Mouse (Mus musculus) right cerebral cortex, postnatal 4 days (tissue): ENCODE data around the gene Stum.

Experiments
- DNase-seq: peaks from one replicate; pipeline ENCODE4 v3.0.0-alpha.2; 2022

Stum gene

DNA sequence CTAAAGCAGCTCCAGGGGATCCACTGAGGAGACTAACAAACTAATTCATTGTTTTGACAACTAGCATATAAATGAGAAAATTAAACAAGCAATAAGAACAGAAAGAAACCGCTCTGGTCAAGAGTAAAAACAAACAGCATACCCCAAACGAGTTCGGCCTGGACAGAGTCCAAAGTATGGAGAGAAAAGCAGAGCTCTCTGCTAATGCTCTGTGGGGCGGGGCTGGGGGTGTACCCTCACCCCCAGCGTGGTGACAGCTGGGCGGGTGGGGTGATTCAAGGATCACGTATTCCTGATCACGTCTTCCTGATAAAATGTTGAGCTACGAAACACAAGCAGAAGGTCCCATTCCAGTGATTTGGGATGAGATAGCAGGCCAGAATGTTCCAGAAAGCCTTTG lies 9.5 kb upstream of the Stum start:
- DNase-seq: no peak

DNA sequence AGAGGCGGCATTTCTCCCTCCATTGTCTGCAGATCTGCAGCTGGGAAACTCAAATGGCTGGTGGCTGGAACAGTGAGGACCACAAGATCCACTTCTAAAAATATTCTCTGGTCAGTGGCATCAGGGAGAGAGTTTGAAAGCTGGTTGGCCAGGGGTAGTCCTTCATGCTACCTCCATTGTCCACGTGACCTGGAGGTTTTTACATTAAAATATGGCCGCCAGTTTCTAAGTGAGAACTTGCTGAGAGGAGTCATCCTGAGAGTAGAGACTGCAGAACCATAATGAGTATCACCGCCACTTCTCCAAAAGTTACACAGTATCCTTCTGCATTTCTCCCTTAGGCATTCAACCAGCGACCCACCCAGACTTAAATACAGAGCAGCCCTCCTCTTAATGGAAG lies 2.0 kb upstream of the Stum start:
- no peak for DNase-seq

DNA sequence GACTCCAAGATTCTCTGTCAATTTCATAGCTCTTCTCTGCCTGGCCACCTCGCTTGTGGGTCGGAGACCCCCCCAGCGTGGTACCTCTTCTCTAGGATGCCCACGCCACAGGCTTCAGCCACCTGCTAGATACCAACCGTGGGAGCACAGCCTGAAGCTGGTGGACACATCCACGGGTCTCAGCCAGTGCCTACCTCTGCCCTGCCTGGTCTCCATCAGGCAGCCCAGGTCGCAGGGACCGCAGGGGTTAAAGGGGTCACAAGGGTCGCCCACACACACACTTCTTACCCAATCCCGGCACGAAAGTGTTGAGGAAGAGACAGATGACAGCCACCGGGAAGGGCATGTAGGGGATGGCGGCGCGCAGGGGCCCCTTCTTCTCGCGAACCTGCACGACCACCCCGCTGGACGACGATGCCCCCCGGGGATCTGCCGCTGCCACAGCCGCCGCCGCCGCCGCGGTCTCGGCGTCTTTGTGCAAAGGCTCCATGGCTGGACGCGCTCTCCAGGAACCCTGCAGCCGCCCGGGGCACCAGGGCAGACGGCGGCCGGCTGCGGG lies 385 bp downstream of the Stum start:
- no peak for DNase-seq

DNA sequence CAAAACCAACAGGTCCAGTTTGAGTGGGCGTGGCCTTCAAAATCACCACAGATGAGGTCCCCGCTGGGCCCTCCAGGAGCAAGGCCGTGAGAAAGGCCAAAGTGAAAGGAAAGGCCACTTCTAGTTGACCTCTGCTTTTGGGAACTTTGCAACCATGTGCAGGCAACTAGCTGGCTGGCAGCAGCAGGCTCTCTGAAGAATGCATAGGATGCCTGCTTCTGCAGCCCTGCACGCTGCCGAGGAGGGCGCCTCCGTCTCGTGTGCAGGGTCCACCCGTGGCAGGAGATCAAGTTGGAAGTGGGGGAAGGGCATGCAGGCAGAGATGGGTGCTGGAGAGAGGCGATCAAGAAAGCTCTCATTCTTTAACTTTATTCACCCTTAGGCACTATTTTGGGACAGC lies 1.3 kb downstream of the Stum start:
- peak; percentile 42 for DNase-seq

DNA sequence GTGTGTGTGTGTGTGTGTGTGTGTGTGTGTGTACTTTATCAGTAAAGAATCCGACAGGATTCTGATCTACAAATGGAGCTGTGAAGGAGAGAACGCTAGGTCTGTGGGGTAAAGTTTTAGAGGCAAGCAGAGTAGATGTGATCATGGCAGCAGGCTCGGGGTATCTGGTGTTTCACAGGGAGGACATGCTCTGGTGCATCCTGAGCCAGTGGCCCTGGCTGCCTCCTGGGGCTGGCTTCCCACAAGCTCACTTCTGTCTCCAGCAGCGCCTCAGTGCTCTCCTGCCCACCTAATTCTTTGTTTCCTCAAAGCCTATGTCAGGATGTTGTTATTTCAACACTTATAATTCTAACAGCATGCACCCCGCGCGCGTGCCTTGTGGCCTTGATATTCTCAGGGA lies 2.0 kb downstream of the Stum start:
- DNase-seq: no peak

DNA sequence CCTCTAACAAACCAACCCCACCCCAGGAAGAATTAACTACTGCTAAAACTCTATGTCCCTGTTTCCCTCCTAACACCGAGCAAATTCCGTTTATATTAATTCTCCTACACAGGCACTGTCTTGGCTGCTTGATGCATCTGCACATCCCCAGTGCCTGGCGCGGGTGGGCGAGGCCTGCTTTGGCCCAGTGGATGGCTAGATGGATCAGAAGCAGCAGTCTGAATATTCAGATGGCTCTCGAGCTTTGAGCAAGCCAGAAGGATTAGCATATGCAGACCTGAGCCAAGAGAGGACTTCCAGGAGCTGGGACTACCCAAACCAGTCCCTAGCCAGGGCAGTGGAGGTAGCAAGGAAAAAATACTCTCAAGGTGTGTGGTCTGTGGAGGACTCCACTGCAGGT lies 3.0 kb downstream of the Stum start:
- DNase-seq: no peak

DNA sequence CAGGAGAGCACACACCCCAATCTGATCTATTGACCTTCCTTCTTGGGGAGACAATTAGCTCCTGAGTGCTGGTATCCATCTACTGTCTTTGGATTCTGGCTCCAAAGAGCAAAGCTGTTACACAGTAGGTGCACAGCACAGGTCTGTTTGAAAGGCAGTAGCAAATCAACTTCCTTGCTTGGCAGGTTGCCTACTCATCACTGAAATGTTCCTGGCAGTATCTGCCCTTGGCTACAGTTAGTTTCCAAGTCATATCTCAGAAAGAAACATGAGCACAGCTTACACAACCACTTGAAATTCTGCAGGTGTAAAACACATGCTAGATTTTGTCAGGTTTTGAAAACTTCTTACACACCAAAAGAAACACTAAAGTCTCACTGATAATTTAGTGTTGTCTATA lies 9.7 kb downstream of the Stum start:
- DNase-seq: no peak

DNA sequence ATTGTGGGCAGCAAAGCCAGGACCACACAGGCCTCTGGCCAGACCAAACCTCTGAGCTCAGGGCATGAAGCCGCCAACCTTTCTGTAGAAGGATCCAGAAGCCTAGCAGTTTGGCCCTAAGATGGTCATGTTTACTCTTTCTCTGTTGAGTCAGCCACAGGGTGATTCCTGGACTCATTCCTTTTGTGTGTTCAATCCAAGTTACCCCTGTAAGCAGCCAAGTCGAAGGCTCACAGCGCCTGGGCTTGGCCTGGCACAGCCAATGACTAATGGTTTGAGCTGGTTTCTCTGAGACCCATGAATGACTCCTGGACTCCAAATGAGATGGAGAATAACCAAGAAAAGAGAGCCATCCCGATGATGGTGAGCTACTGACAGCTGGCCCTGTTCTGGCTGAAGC lies 15.3 kb downstream of the Stum start:
- DNase-seq: no peak

DNA sequence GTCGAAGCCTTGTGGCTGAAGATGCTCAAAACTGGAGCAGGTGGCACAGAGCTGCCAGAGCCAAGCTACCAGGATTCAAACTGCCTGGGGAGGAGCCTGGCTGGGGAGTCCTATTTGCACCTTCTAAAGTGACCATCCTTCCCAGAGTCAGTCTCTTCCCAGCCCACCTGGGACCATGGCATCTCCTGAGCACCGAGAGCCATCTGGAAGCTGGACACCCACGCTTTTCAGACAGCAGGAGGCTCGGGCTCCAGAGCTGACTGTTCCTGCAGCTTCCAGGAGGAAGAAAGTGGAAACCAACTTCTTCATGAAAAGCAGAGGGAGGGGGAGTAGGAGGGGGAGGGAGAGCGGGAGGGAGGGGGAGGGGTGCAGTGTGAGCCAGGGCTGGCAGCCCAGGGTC lies 17.7 kb downstream of the Stum start:
- no peak for DNase-seq

DNA sequence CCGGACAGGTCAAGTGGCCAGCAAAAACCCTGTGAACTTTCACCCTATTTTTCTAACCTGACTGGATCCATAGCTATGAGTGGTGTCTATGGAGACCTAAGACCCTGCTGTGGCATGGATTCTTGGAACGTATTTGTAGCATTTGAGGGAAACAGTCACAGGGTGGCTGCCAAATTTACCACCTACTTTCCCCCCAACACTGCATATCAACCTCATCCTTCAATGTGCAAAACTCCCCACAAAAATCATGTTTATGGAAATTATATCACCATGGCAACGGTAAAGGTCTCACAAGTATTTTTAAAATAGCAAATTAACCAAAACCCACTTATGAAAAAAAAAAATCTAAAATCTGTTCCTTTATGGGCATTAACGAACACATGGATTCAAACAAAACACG lies 18.9 kb downstream of the Stum start:
- DNase-seq: no peak

DNA sequence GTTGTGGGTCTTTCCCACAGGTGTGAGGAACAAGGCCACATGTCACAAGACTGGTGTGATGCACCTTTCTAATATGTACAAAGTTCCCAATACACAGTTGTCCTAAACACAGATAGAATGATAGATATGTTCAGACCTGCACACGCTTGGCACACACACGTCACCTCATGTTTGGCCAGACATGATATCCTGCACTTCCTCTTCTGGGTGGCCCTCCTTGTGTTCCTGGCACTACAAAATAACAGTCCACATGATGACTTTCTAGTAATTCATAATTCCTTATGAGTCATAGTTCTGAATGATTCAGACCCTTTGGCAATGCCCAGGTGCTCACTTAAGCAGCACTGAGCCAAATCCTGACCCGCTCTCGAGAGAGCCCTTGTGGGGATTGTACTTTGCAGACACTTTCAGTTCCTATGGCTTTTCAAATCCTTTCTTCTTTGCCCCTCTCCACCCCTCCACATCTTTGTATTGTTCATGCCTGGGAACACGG lies 20.3 kb downstream of the Stum start:
- no peak for DNase-seq

DNA sequence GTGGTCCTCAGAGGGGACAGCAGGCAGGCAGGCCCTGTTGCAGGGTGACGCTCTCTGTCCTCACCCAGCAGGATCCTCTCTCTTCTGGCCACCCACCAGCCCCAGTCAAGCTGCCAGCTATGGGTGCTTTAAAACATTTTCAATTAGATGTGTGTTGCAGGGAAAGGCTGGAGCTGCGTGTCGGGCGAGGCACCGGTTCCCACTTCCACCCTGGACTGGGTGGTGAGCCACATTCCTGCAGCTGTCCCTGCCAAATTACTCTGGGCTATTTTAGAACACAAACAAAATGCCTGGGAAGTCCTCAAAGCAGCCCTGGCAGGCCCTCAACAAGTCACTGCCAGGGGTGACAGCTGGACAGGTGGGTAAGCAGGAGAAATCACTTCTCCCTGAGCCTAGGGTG lies 20.9 kb downstream of the Stum start:
- DNase-seq: no peak

DNA sequence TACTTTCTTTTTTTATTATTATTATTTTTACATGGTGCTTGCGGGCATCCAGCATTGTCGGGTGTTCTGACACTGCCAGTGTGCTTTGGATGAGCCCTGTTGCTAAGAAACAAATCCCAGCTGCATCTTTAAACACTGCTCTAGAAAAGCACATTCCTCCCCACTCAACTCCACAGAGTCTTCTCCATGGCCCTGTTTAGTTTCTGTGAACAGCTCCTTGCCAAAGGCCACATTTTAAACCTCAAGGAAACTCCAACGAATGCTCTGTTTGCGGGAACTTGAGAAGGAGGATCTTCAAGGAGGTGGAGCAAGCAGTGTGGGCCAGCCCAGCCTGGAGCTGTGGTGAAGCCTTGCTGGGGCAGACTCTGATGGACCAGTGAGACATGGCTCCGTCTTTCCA lies 22.6 kb downstream of the Stum start:
- DNase-seq: no peak

DNA sequence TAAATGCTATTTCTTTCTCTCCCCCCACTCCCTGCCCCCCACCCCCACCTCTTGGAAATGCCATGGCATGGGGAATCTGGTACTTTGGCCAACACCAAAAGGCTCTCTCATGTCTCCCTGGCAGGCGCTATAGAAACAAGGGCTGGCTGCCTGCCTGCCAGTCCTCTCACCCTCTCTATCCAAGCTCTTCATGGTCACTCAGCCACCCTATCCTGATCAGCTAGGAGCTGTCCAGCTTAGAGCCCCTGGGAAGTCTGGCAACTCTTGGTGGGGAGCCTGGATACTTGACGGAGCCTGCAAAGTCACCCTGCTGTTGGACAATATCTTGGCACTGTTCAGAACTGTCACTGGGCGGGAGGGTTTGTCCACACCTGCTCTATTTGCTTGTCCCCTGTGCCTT lies 24.6 kb downstream of the Stum start:
- no peak for DNase-seq

DNA sequence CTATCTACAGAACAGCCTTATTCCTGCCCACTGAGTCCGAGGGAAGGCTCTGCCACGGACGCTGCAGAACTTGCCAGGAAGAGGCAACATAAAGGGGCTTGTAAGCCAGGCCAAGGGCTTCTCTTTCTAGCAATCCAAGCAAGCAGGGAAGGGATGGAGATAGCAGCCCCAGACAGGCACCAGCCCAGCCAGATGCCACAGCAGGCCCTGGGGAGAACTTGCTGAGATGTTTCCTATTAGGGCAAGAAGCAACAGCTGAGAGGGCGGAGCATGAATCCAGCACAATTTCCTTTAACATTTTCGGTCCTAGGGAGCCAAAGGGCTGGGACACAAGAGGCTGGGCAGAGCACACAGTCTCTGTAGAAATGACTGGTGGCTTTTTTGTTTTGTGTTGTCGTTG lies 25.0 kb downstream of the Stum start:
- no peak for DNase-seq

DNA sequence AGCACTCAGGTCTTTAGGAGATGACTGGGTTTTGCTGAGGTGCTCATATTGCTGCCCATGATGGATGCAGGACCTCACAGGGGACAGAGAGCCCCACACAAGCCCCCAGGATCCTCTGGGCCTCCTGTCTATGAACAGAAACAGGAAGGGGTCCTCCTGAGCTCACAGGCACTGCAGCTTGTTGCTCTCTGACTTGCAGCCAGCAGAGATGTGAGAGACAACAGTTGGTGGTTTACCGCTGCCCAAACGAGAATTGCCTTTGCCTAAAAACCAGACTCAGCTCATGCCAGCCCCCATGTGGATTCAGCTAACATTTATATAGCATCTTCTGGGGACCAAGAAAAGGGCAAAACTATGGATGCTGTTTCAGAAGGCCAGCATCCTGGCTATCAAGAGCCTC lies 33.7 kb downstream of the Stum start:
- DNase-seq: no peak

DNA sequence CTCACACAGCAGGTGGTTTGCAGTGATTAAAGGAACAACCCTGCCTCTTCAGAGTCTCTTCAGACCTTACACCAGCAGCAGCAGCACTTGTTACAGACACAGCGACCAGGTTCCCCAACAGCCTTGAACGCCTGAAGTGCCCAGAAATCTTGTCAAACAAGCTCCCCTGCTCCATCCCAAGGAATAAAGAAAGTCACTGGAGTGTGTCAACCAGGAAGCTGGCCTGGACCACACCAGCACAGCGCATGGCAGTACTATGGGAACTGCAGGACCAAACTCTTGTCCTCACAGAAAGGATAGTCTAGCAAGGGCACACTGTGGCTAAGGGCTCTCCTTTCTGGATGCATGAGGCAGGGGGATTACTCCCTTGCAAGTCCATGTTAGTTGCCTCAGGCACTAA lies 38.9 kb downstream of the Stum start:
- no peak for DNase-seq

DNA sequence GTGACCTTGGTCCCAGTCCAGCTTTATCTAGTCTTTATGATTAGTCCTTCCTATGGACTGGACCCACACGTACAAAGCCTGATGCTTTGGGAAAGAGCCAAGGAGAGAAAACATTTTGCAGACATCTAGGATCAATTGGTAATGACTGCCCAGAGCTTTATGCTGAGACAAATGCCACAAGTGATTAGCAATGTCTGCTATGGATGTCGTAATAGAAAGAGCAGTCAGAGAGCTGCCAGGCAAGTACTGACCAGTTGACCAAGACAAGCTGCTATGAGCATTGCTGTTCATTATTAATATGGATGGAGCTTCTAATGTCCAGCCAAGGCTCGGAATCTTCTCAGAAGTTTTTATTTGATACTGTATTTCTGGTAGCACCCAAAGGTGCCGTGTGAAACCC lies 43.8 kb downstream of the Stum start:
- no peak for DNase-seq

DNA sequence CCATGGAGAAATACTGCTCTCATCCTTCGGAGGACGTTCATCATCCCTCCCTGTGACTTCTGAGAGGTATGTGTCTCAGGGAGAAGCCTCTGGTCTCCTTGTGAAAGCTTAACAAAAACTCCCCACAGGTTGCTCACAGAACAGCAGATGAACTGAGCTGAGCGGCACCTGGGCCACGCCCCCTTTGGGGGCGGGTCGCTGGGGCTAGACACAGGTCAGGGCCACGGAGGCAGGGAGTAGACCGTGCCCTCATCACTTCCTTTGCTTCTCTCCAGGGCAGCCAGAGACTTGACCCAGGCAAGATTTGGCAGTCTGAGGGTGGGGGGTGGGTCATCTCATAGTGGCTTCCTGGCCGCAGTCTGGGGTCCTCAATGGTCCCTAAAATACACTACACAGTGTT lies 48.4 kb downstream of the Stum start:
- DNase-seq: no peak

DNA sequence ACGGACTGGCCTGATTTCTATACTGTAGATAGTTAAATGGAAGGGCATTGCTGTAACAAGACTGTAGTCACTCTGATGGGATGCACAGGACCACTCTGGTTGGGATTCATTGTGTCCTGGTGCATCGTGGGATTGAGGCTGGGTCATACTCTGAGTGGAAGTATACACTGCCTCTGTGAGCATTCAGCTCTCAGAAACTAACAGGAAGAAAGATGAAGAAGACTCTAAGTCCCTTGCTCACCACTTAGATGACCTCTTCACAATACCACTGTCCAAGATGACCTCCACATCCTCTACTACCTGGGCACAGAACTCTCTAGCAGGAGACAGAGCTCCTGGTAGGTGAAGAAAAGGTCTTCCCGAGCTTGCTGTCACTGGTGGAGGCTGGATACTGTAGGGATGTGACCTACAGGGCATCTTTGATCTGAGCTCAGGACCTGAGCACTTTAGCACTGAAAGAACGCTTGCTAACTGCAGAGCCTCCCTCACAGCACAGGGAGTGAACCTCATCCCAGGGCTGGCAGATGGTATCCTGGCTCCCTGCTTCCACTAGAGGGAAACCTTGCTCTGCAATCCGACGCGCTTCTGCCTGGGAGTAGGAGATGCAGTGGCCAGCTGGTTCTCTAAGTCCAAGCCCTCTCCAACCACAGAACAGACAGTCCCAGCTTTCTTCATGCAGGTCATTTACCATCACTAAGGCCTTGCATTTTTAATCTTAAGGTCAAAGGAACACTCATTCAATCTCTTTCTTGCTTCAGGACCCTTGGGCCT lies 49.3 kb downstream of the Stum start:
- DNase-seq: peak; percentile 57

DNA sequence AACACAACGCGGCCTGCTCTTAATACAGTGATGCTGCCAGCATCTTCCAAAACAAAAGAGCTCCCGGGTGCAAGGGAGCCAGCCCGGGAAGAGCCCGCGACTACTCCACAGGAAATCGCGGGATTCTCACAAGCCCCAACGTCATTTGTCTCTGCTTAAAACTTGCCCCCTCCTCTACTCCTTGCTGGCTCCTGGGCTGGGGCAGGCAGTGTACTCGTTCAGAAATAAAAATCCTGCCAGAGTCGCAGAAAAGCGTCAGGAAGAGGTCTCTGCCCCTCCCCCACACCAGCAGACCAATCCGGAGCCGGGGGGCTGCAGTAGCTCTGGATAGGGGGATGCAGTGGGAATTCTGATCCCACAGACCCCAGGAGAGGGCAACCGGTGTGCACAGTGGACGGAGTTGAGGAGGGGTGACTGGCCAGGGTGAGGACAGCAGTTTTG lies 50.2 kb downstream of the Stum start:
- peak; percentile 37 for DNase-seq

DNA sequence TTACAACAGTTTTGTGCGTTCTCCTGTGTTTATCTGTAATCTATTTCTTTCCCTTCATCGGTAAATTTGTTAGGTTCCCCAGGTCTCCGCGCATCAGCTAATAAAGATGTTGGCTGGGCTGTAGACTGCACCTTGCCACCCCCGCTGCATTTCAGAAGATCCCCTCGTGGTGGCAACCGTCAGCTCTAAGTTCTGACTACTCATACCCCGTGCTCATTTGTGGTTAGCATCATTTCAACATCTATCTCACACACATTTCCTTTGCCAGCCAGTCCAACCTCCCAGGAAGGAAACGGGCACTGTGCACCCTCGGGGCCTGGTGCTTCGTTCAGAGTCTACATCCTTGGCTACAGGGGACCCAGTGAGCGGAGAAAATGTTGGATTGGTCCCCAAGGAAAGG lies 51.5 kb downstream of the Stum start:
- DNase-seq: no peak

DNA sequence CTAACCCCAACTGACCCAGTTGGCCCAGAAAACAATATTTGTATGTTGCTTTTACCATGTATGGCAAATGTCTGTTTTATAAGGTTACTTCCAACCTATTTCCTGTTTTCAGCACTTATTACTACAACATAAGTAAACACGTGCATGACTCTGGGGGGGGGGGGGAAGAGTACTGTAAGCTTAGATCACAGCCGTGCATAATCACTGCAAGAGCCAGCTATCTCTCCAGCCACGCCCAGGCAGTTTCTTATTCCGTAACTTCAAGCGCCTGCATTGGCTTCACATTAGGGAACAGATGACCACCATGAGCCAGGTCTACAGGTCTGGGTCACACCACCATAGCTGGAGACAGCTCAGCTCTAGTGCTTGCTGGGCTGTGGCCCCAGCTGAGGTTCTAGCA lies 53.5 kb downstream of the Stum start:
- DNase-seq: no peak

DNA sequence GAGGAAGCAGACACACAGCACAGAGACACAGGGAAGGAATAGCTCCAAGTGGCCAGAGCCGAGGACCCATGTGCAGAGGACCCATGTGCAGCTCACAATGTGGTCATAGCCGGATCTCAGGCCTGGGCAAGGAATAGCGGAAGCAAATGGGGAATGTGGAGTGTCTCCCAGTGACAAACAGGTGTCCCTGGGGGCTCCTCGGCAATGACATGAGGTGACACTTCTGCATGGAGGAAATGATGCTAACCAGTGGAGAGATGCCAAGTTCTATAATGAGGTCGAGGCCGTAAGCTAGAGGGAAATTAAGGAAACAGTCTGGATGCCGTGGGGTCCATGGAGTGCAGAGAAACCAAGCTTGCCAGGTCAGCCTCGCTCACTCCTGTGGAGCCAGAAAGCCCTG lies 54.4 kb downstream of the Stum start:
- no peak for DNase-seq

DNA sequence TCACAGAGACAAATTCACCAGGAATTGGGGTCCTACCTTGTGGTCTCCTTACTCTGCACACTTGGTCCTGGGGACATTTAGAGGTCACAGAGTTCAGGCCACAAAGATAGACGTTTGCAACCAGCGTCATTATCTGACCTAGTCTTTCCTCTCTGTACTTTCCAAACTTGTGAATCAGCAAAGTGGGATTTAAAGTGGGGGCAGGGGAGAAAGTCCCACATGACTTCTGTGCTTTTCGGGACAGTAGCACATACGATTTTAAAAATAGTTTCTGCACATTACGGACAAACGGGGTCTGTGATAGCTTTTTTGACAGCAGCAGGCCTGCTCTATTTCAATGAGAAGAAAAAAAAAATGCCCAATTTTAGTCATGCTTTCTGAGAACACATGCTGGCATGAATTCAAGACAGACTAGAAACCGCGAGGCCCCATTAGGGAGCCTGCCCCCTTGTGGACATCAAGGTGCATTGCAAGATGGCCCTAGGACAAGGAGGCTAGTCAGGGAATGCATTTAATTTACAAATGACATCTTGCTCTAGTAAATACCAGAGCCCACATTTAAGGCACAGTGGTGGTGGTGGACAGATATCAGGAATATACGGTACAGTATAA lies 55.1 kb downstream of the Stum start:
- DNase-seq: no peak
